Mouse (Mus musculus): ENCODE data around the gene Rfxank.
A peak's percentile ranks its signal among the peaks of the same experiment; 100 is the strongest.

Rfxank gene

GRCm38 (mm10) chr8:70110451-70110850, 28.5 kb downstream of the Rfxank start:
- DNase-seq (ENCODE audit: low read depth, low spot score), result no peak

- DNase-seq (ENCODE audit: low read depth, low spot score), result no peak
Observed at GRCm38 (mm10) chr8:70104922-70105321, 34.0 kb downstream of the Rfxank start.

GRCm38 (mm10) chr8:70104506-70104905, 34.4 kb downstream of the Rfxank start:
- no peak for DNase-seq (ENCODE audit: low read depth, low spot score)

- no peak for DNase-seq (ENCODE audit: low read depth, low spot score)
Observed at GRCm38 (mm10) chr8:70100241-70100640, 38.7 kb downstream of the Rfxank start.

- no peak for DNase-seq (ENCODE audit: low read depth, low spot score)
Observed at GRCm38 (mm10) chr8:70099276-70099675, 39.7 kb downstream of the Rfxank start.

- DNase-seq (ENCODE audit: low read depth, low spot score), result no peak
Observed at GRCm38 (mm10) chr8:70092786-70093185, 46.2 kb downstream of the Rfxank start.

- DNase-seq (ENCODE audit: low read depth, low spot score), result no peak
Observed at GRCm38 (mm10) chr8:70089296-70089960, 49.5 kb downstream of the Rfxank start.

GRCm38 (mm10) chr8:70087836-70088650, 50.9 kb downstream of the Rfxank start:
- DNase-seq (ENCODE audit: low read depth, low spot score), result peak; percentile 38

- DNase-seq (ENCODE audit: low read depth, low spot score), result no peak
Observed at GRCm38 (mm10) chr8:70087237-70087636, 51.7 kb downstream of the Rfxank start.

- DNase-seq (ENCODE audit: low read depth, low spot score), result no peak
Observed at GRCm38 (mm10) chr8:70086151-70086550, 52.8 kb downstream of the Rfxank start.

- no peak for DNase-seq (ENCODE audit: low read depth, low spot score)
Observed at GRCm38 (mm10) chr8:70084191-70085065, 54.5 kb downstream of the Rfxank start.

- no peak for DNase-seq (ENCODE audit: low read depth, low spot score)
Observed at GRCm38 (mm10) chr8:70083285-70083684, 55.7 kb downstream of the Rfxank start, which contains the start of gene Hapln4. TSS of gene Hapln4 (plus strand) at chr8:70083457.

- no peak for DNase-seq (ENCODE audit: low read depth, low spot score)
Observed at GRCm38 (mm10) chr8:70081976-70082375, 57.0 kb downstream of the Rfxank start.

All from embryo, embryonic 11.5 days (tissue).